Mouse (Mus musculus): ENCODE measurements around the gene Adam11. TPM values are rescaled to one million over a fixed set of nuclear protein-coding genes. Genes with fewer than 3 reads are reported as not detected.
"Not testable (repeated sequence)": the region's sequence is repeated elsewhere in the genome, so short reads cannot be mapped to it uniquely, and the experiment has no call there.

Gene Adam11
- polyA plus RNA-seq (2012; ENCODE audit: insufficient read depth, insufficient read length, missing spikeins) = not detected in 2 replicates

DNA sequence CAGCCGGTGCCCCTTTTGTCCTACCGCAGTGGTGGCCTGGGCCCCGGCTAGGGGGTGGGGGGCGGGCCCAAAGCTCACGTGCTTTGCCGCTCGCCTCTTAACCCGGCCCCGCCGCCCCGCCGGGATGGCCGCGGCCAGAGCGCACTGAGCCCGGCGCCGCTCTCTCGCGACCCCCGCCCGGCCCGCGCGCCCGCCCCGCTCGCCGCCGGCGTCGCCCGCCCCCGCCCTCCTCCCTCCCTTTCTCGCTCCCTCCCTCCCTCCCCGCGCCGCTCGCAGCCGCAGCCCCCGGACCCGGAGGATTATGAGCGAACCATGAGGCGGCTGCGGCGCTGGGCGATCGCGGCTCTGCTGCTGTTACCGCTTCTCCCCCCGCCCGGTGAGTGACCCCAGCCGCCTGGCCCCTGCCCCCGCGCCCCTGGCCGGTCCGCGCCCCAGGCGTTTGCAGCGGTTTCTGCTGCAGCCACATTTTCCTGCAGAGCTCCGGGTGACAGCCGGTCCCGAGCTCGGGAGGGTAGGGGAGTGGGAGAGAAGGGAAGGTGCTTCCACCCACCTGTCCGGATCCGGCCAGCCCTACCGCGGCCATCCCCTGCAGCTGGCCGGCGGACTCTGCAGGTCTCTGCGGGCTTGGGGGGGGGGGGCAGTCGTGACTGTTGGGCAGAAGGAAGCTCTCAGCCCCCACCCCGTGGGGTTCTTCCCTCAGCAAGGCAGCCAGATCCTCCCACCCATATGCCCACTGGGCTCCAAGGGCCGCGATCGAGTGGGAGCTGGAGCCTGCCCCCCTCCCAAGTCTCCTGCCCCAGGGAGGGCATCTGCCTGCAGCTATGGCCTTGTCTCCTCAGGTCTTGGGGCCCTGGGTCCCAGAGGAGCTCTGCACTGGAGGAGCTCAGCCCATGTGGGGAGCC is at the start of gene Adam11:
Adam11 (plus strand) TSS at position 131 of the 902 bp plus-strand sequence.
- no peak within 1 kb of the TSS for H3K4me3 ChIP-seq (ENCODE audit: insufficient read depth, low read length)
- TF ChIP-seq POLR2A (IDR thresholded peaks at IDR 0.05; ENCODE audit: borderline replicate concordance, low read depth, low read length) (no peak), CTCF (IDR thresholded peaks at IDR 0.05; ENCODE audit: low read depth, low read length) (no peak)
- no peaks in the 10 kb centered on the region for H3K4me1 ChIP-seq (ENCODE audit: control insufficient read depth, insufficient read depth, low read length)

DNA sequence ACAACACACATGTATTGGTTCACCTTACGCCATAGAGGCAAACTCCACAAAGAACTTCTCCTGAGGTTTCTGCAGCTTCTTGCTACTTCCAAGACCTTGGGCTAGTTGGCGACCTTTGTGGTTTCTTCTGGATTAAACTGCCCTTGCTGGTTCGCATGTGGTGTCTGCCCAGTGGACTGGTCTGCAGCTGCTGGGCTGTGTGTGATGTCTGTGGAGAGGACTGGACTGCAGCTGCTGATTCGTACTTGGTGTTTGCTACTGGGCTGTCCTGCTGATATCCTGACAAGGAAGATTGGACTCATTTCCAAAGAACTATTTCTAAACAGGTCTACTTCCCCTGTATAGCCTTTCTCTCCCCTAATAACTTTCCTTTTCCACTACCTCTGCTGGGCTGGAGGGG is 48.8 kb upstream of the Adam11 start:
- Histone ChIP-seq H3K4me3 (ENCODE audit: insufficient read depth, low read length) (no peak overlapping the region), H3K27ac (ENCODE audit: insufficient read depth, low read depth, low read length) (no peak overlapping the region), H3K4me1 (ENCODE audit: control insufficient read depth, insufficient read depth, low read length) (no peaks in the 10 kb centered on the region)
- TF ChIP-seq CTCF (IDR thresholded peaks at IDR 0.05; ENCODE audit: low read depth, low read length) (no peak), POLR2A (IDR thresholded peaks at IDR 0.05; ENCODE audit: borderline replicate concordance, low read depth, low read length) (no peak)

More for the DNA sequence above, at the start of gene Adam11:
- H3K27ac ChIP-seq (ENCODE audit: insufficient read depth, low read depth, low read length) = no peak within 1 kb of the TSS

DNA sequence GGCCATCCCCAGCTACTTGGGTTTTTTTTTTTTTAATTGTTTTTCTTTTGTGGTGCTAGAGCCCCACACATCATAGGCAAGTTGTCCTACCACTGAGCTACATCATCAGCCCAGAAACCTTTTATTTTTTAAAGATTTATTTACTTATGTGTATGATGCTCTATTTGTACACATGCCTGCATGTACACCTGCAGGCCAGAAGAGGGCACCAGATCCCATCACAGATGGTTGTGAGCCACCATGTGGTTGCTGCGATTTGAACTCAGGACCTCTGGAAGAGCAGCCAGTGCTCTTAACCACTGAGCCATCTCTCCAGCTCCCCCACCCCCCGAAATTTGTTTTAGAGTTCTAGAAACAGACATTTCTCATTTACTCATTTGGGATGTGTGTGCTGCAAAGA is 46.7 kb upstream of the Adam11 start:
- not testable (repeated sequence) for H3K4me1 ChIP-seq (ENCODE audit: control insufficient read depth, insufficient read depth, low read length); H3K27ac ChIP-seq (ENCODE audit: insufficient read depth, low read depth, low read length); H3K4me3 ChIP-seq (ENCODE audit: insufficient read depth, low read length)
- TF ChIP-seq CTCF (IDR thresholded peaks at IDR 0.05; ENCODE audit: low read depth, low read length) = 0 out of 2 replicates have a peak, but pooled peaks have one; percentile 11

DNA sequence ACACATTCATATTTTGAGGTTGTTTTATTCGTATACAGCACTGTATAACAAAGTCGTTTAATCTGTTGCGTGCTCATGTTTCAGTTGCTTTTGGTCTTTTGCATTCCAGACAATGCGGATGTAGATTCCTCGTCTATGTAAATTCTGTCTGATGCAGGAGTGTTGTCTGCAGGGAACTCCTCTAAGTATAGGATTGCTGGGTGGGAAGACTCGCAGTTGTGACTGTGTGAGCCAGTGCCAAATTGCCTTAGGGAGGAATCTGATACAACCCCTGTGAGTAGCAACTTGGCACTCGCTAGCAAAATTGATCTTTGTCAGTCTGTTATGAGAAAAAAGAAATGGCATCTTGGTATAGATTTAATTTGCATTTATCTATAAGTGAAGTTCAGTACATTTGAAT is 45.1 kb upstream of the Adam11 start:
- H3K27ac ChIP-seq (ENCODE audit: insufficient read depth, low read depth, low read length) = no peak overlapping the region
- no peak for TF ChIP-seq CTCF (IDR thresholded peaks at IDR 0.05; ENCODE audit: low read depth, low read length)
- TF ChIP-seq POLR2A (IDR thresholded peaks at IDR 0.05; ENCODE audit: borderline replicate concordance, low read depth, low read length) = no peak
- H3K4me1 ChIP-seq (ENCODE audit: control insufficient read depth, insufficient read depth, low read length) = no peaks in the 10 kb centered on the region
- no peak overlapping the region for H3K4me3 ChIP-seq (ENCODE audit: insufficient read depth, low read length)

DNA sequence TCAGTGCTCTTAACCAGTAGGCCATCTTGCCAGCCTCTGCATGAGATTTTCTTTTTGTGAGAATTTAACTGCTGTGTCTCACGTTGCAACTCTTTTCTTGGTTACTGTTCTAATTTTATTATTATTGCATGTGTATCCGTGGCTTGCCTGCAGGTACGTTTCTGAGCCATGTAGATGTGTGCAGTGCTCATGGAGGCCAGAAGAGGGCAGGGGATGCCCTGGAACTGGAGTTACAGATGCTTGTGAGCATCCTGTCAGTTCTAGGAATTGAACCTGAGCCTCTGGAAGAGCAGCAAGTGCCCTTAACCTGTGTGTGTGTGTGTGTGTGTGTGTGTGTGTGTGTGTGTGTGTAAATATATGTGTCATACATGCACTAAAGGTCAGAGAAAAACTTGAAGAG is 35.7 kb upstream of the Adam11 start:
- TF ChIP-seq POLR2A (IDR thresholded peaks at IDR 0.05; ENCODE audit: borderline replicate concordance, low read depth, low read length) (no peak), CTCF (IDR thresholded peaks at IDR 0.05; ENCODE audit: low read depth, low read length) (no peak)
- Histone ChIP-seq H3K4me1 (ENCODE audit: control insufficient read depth, insufficient read depth, low read length) (no peaks in the 10 kb centered on the region), H3K4me3 (ENCODE audit: insufficient read depth, low read length) (no peak overlapping the region), H3K27ac (ENCODE audit: insufficient read depth, low read depth, low read length) (no peak overlapping the region)

- Histone ChIP-seq H3K4me1 (ENCODE audit: control insufficient read depth, insufficient read depth, low read length) (no peaks in the 10 kb centered on the region), H3K27ac (ENCODE audit: insufficient read depth, low read depth, low read length) (no peak overlapping the region), H3K4me3 (ENCODE audit: insufficient read depth, low read length) (no peak overlapping the region)
- TF ChIP-seq CTCF (IDR thresholded peaks at IDR 0.05; ENCODE audit: low read depth, low read length) (no peak), POLR2A (IDR thresholded peaks at IDR 0.05; ENCODE audit: borderline replicate concordance, low read depth, low read length) (no peak)
Observed at GRCm38 (mm10) chr11:102728614-102729013, 32.6 kb upstream of the Adam11 start.

GRCm38 (mm10) chr11:102729835-102730234 is 31.4 kb upstream of the Adam11 start:
- Histone ChIP-seq H3K4me3 (ENCODE audit: insufficient read depth, low read length) (no peak overlapping the region), H3K27ac (ENCODE audit: insufficient read depth, low read depth, low read length) (no peak overlapping the region), H3K4me1 (ENCODE audit: control insufficient read depth, insufficient read depth, low read length) (no peaks in the 10 kb centered on the region)
- no peak for TF ChIP-seq CTCF (IDR thresholded peaks at IDR 0.05; ENCODE audit: low read depth, low read length)
- TF ChIP-seq POLR2A (IDR thresholded peaks at IDR 0.05; ENCODE audit: borderline replicate concordance, low read depth, low read length) = no peak

DNA sequence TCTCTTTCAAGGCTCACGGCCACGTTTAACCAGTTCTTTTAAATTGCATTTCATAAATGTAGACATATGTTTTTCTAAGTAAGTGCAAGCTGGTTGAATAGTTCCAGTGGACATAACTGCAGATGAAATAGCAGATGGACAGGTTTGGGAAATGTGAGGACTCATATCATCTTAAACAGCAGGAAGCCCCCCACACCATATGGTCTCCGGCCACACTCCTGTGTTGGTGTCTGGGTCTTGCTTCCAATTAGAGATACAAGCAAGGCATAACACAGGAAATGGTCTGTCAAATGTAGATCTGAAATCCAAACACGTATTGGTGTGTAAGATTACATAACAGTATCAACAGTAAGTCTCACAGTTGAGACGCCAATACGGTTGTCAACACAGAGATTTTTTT is 29.9 kb upstream of the Adam11 start:
- no peak overlapping the region for H3K27ac ChIP-seq (ENCODE audit: insufficient read depth, low read depth, low read length)
- no peaks in the 10 kb centered on the region for H3K4me1 ChIP-seq (ENCODE audit: control insufficient read depth, insufficient read depth, low read length)
- H3K4me3 ChIP-seq (ENCODE audit: insufficient read depth, low read length) = no peak overlapping the region
- TF ChIP-seq POLR2A (IDR thresholded peaks at IDR 0.05; ENCODE audit: borderline replicate concordance, low read depth, low read length) = no peak
- TF ChIP-seq CTCF (IDR thresholded peaks at IDR 0.05; ENCODE audit: low read depth, low read length) = no peak

GRCm38 (mm10) chr11:102733146-102733545 is 28.1 kb upstream of the Adam11 start:
- TF ChIP-seq POLR2A (IDR thresholded peaks at IDR 0.05; ENCODE audit: borderline replicate concordance, low read depth, low read length) = no peak
- Histone ChIP-seq H3K4me1 (ENCODE audit: control insufficient read depth, insufficient read depth, low read length) (no peaks in the 10 kb centered on the region), H3K4me3 (ENCODE audit: insufficient read depth, low read length) (no peak overlapping the region), H3K27ac (ENCODE audit: insufficient read depth, low read depth, low read length) (no peak overlapping the region)

DNA sequence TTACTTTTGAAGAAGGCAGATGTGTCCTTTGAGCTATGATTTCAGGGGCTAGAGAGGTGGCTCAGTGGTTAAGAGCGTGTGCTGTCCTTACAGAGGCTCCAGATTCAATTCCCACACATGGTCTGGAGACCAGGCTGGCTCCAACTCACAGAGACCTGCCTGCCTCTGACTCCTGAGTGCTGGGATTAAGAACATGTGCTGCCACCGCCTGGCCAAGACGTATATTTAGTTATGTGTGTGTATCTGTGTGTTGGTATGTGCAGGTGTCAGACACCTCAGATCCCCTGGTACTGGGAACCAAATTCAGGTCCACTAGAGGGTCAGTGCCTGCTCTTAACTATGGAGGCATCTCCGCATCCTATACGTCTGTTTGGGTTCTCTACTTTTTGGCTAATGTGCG is 26.3 kb upstream of the Adam11 start:
- Histone ChIP-seq H3K4me3 (ENCODE audit: insufficient read depth, low read length) (no peak overlapping the region), H3K27ac (ENCODE audit: insufficient read depth, low read depth, low read length) (no peak overlapping the region), H3K4me1 (ENCODE audit: control insufficient read depth, insufficient read depth, low read length) (no peaks in the 10 kb centered on the region)
- no peak for TF ChIP-seq CTCF (IDR thresholded peaks at IDR 0.05; ENCODE audit: low read depth, low read length)
- no peak for TF ChIP-seq POLR2A (IDR thresholded peaks at IDR 0.05; ENCODE audit: borderline replicate concordance, low read depth, low read length)
